Comparison of ENCODE assay signal across 11 mouse cellular contexts in the genomic region with DNA sequence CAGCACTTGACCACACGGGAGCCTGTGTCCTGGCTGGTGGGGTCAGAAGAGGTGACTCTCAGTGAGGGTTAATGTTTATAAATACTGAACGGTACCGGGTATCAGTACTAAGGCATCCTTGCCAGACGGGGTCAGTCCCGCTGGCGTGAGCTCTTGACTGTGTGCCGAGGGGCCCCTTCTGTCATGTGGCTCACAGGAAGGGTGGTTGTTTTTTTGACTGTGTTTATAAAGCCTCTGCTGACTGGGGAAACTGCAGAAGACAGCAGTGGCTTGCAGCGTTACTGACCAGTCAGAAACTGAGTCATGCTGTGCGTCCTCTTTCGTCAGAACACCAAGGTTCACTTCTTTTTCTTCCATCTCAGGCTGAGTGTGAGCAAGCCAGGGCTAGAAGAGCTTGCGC.
DNase-seq lines count a peak whose midpoint lies in the region; ATAC-seq and TF ChIP-seq lines count a peak whose summit lies in the region.
"Had no signal": no experiment of that assay in that cellular context is flagged by ENCODE, and none has a peak within 500 bp of the region (broad histone marks: within the 10 kb centered on the region; RNA-seq: fewer than 3 reads in every experiment).

No protein-coding gene starts in this region.

- no peaks in the 10 kb centered on the region for H3K9me3 ChIP-seq in liver, embryonic 15.5 days (replicated peaks)
- H3K9me3 ChIP-seq in liver, embryonic 12.5 days (replicated peaks) = no peaks in the 10 kb centered on the region
- H3K9me3 ChIP-seq in heart, postnatal 0 days (replicated peaks; ENCODE audit: control insufficient read depth, low read length) = no peaks in the 10 kb centered on the region
- no peaks in the 10 kb centered on the region for H3K9me3 ChIP-seq in stomach, embryonic 16.5 days (replicated peaks; ENCODE audit: control insufficient read depth, low read length)
- H3K9me3 ChIP-seq: limb, embryonic 15.5 days had no signal

- H3K36me3 ChIP-seq in liver, embryonic 15.5 days (replicated peaks) = no peaks in the 10 kb centered on the region
- H3K36me3 ChIP-seq in liver, embryonic 12.5 days = no peaks in the 10 kb centered on the region
- no peaks in the 10 kb centered on the region for H3K36me3 ChIP-seq in heart, postnatal 0 days (replicated peaks; ENCODE audit: control insufficient read depth, insufficient read depth, low read length)
- no peaks in the 10 kb centered on the region for H3K36me3 ChIP-seq in stomach, embryonic 16.5 days (ENCODE audit: control insufficient read depth, insufficient read depth, low read length)
- H3K36me3 ChIP-seq: limb, embryonic 15.5 days had no signal

- H3K4me3 ChIP-seq in liver, embryonic 15.5 days (replicated peaks) = no peak overlapping the region
- H3K4me3 ChIP-seq in liver, embryonic 12.5 days = no peak overlapping the region
- no peak overlapping the region for H3K4me3 ChIP-seq in heart, postnatal 0 days (ENCODE audit: low read depth, low read length)
- no peak overlapping the region for H3K4me3 ChIP-seq in stomach, embryonic 16.5 days (replicated peaks; ENCODE audit: low read length)
- no peak overlapping the region for H3K4me3 ChIP-seq in cerebellum, adult 2 months (replicated peaks; ENCODE audit: insufficient read depth, low read depth, low read length)
- H3K4me3 ChIP-seq: layer of hippocampus, adult 2 months; limb, embryonic 15.5 days had no signal

- H3K4me1 ChIP-seq in liver, embryonic 15.5 days (replicated peaks) = peaks cover 5% of the 10 kb centered on the region; the same call in 1 of the 2 replicates
- H3K4me1 ChIP-seq in liver, embryonic 12.5 days = peaks cover 13% of the 10 kb centered on the region; the same call in 1 of the 2 replicates
- H3K4me1 ChIP-seq in heart, postnatal 0 days (ENCODE audit: control insufficient read depth, insufficient read depth) = peaks cover 23% of the 10 kb centered on the region
- peaks cover 25% of the 10 kb centered on the region; the same call in 1 of the 2 replicates for H3K4me1 ChIP-seq in stomach, embryonic 16.5 days (ENCODE audit: control insufficient read depth, insufficient read depth, low read length)
- H3K4me1 ChIP-seq in cerebellum, adult 2 months (ENCODE audit: control insufficient read depth, insufficient read depth, low read length) = peaks cover 10% of the 10 kb centered on the region

- no peak overlapping the region for H3K4me2 ChIP-seq in liver, embryonic 15.5 days
- no peak overlapping the region for H3K4me2 ChIP-seq in liver, embryonic 12.5 days
- H3K4me2 ChIP-seq in heart, postnatal 0 days (ENCODE audit: low read depth, low read length) = no peak overlapping the region
- H3K4me2 ChIP-seq in stomach, embryonic 16.5 days (ENCODE audit: low read depth, low read length) = no peak overlapping the region
- H3K4me2 ChIP-seq: limb, embryonic 15.5 days had no signal

- no peak overlapping the region for H3K9ac ChIP-seq in liver, embryonic 15.5 days
- no peak overlapping the region for H3K9ac ChIP-seq in liver, embryonic 12.5 days
- H3K9ac ChIP-seq in heart, postnatal 0 days (replicated peaks; ENCODE audit: low read depth, low read length) = no peak overlapping the region
- no peak overlapping the region for H3K9ac ChIP-seq in stomach, embryonic 16.5 days (ENCODE audit: low read length)
- H3K9ac ChIP-seq: limb, embryonic 15.5 days had no signal

- 41% methylated on average over 11 of the region's 11 CpGs for WGBS in liver, embryonic 15.5 days (ENCODE audit: insufficient replicate concordance)
- 48% methylated on average over 11 of the region's 11 CpGs for WGBS in liver, embryonic 12.5 days (ENCODE audit: insufficient replicate concordance)
- 32% methylated on average over 11 of the region's 11 CpGs for WGBS in heart, postnatal 0 days
- WGBS in stomach, embryonic 16.5 days = 29% methylated on average over 11 of the region's 11 CpGs
- 57% methylated on average over 11 of the region's 11 CpGs for WGBS in cerebellum, adult 2 months

- ATAC-seq in liver, embryonic 15.5 days (ENCODE audit: insufficient read depth) = peak; percentile 17; the same call in 1 of the 2 replicates
- no peak for ATAC-seq in liver, embryonic 12.5 days
- peak; percentile 56 for ATAC-seq in heart, postnatal 0 days (ENCODE audit: insufficient read depth, low read depth)
- ATAC-seq in stomach, embryonic 16.5 days (ENCODE audit: insufficient read depth, low FRiP score) = no peak
- ATAC-seq in frontal cortex, adult (ENCODE audit: low TSS enrichment) = no peak

- DNase-seq in heart, postnatal 0 days (ENCODE audit: low spot score) = peak; percentile 69
- peak; percentile 84 to 91 for DNase-seq in kidney, postnatal 36 days
- DNase-seq in frontal cortex, postnatal 25 days (ENCODE audit: low spot score in 2 of 2) = no peak
- no peak for DNase-seq in cerebellum, adult 2 months
- DNase-seq: right cerebral cortex, postnatal 14 days had no signal

- TF ChIP-seq POLR2A in cerebellum, adult 2 months (IDR thresholded peaks at IDR 0.05; ENCODE audit: borderline replicate concordance, insufficient read depth, low read length) = no peak

- peak; percentile 74 for TF ChIP-seq EP300 in heart, postnatal 0 days (IDR thresholded peaks at IDR 0.05; ENCODE audit: low read depth)

- H3K27me3 ChIP-seq in liver, embryonic 15.5 days = no peaks in the 10 kb centered on the region
- no peaks in the 10 kb centered on the region for H3K27me3 ChIP-seq in liver, embryonic 12.5 days (replicated peaks)
- H3K27me3 ChIP-seq in heart, postnatal 0 days (ENCODE audit: control insufficient read depth, insufficient read depth, low read length) = no peaks in the 10 kb centered on the region
- H3K27me3 ChIP-seq in stomach, embryonic 16.5 days (ENCODE audit: control insufficient read depth, insufficient read depth, low read length) = no peaks in the 10 kb centered on the region
- H3K27me3 ChIP-seq in cerebellum, adult 2 months (ENCODE audit: control insufficient read depth, insufficient read depth, low read length) = no peaks in the 10 kb centered on the region
- H3K27me3 ChIP-seq: limb, embryonic 15.5 days had no signal

- TF ChIP-seq CTCF in heart, postnatal 0 days (IDR thresholded peaks at IDR 0.05; ENCODE audit: low read depth) = no peak
- no peak for TF ChIP-seq CTCF in cerebellum, adult 2 months (IDR thresholded peaks at IDR 0.05; ENCODE audit: borderline replicate concordance, insufficient read depth, low read depth, low read length)

- H3K27ac ChIP-seq in liver, embryonic 15.5 days (replicated peaks) = no peak overlapping the region
- no peak overlapping the region for H3K27ac ChIP-seq in liver, embryonic 12.5 days
- H3K27ac ChIP-seq in heart, postnatal 0 days (ENCODE audit: low read depth) = peak overlapping the region; percentile 59
- H3K27ac ChIP-seq in stomach, embryonic 16.5 days (ENCODE audit: low read length) = peak overlapping the region; percentile 3; the same call in 1 of the 2 replicates
- no peak overlapping the region for H3K27ac ChIP-seq in cerebellum, adult 2 months (ENCODE audit: insufficient read depth, low read length)
- H3K27ac ChIP-seq: layer of hippocampus, adult 2 months; limb, embryonic 15.5 days had no signal

Comparison
In these comparisons a context has a peak if more than half of its experiments do, and no peak if none do; other contexts are left out.
1. ATAC-seq: peak in liver, embryonic 15.5 days (single experiment) and heart, postnatal 0 days (single experiment); none in liver, embryonic 12.5 days (single experiment), stomach, embryonic 16.5 days (single experiment) and frontal cortex, adult (single experiment).
2. H3K27ac ChIP-seq: peak in heart, postnatal 0 days (single experiment) and stomach, embryonic 16.5 days (single experiment); none in liver, embryonic 15.5 days (single experiment), liver, embryonic 12.5 days (single experiment) and cerebellum, adult 2 months (single experiment).
3. DNase-seq: peak in heart, postnatal 0 days (single experiment) and kidney, postnatal 36 days (2 of 2); none in frontal cortex, postnatal 25 days (0 of 2) and cerebellum, adult 2 months (0 of 2).